Mouse (Mus musculus) G1E (cell line): Measurements from ENCODE around the gene Sun1. TPM values are rescaled to one million over a fixed set of nuclear protein-coding genes. Genes with fewer than 3 reads are reported as not detected.

Experiments used
- ATAC-seq: 2 replicates; pipeline ENCODE4 v1.8.0; 2016; ENCODE audit warnings: mild to moderate bottlenecking; ENCODE audit not compliant: insufficient number of reproducible peaks, poor library complexity, low FRiP score, severe bottlenecking; ENCODE audit errors: extremely low read depth
- DNase-seq: peaks from one replicate; pipeline ENCODE4 v3.0.0; 2012; ENCODE audit warnings: low spot score
- H3K27me3 ChIP-seq: 2 replicates; pipeline ENCODE4 v1.6.1; 2012; ENCODE audit warnings: mild to moderate bottlenecking, low read length, inconsistent platforms; ENCODE audit not compliant: insufficient read depth
- H3K36me3 ChIP-seq: replicated peaks from 2 replicates; pipeline ENCODE3; 2012; ENCODE audit warnings: mild to moderate bottlenecking, inconsistent platforms
- H3K4me1 ChIP-seq: 2 replicates; pipeline ENCODE4 v1.6.1; 2012; ENCODE audit warnings: low read depth, low read length, inconsistent platforms, mixed read lengths; ENCODE audit not compliant: insufficient read depth
- H3K4me3 ChIP-seq: 2 replicates; pipeline ENCODE4 v1.5.1; 2012; ENCODE audit warnings: low read depth, mild to moderate bottlenecking, inconsistent platforms, low read length, moderate library complexity, mixed read lengths
- H3K9me3 ChIP-seq: replicated peaks from 2 replicates; pipeline ENCODE4 v1.6.1; 2012; ENCODE audit warnings: inconsistent platforms
- CTCF ChIP-seq: IDR thresholded peaks from 2 replicates; pipeline ENCODE4 v1.5.1; 2012; ENCODE audit warnings: low read depth, low read length, inconsistent platforms, mixed read lengths
- GATA1 ChIP-seq: IDR thresholded peaks from 2 replicates; pipeline ENCODE4 v1.6.1; 2012; ENCODE audit warnings: borderline replicate concordance, low read length, inconsistent platforms, mixed read lengths
- GATA2 ChIP-seq: IDR thresholded peaks from 2 replicates; pipeline ENCODE4 v1.6.1; 2012; ENCODE audit warnings: low read depth, low read length, inconsistent platforms, borderline replicate concordance
- POLR2AphosphoS5 ChIP-seq: IDR thresholded peaks from 2 replicates; pipeline ENCODE4 v1.6.1; 2012; ENCODE audit warnings: low read depth, low read length, inconsistent platforms; ENCODE audit not compliant: insufficient replicate concordance
- TAL1 ChIP-seq: conservative IDR thresholded peaks from 2 replicates; pipeline ENCODE4 v1.6.1; 2012; ENCODE audit warnings: low read depth, low read length, inconsistent platforms, mixed read lengths
- polyA plus RNA-seq: library from polyadenylated mRNA; stranded (reverse); fragments of >175 nt; gene quantifications from 2 replicates; pipeline ENCODE4 v1.2.3, GENCODE M21; 2012
- total RNA-seq, 2 experiments: library from RNA; stranded (forward) in 1 of 2; stranded (reverse) in 1 of 2; fragments of 200-1000 nt in 1 of 2; fragments of >200 nt in 1 of 2; fragmentation: Nextera tagmentation in 1 of 2; gene quantifications; 2 replicates each; pipeline ENCODE4 v1.2.3; 2014 to 2017

Gene Sun1
- total and polyA plus RNA-seq, 3 experiments = 11.8 to 61.2 (median 45.7) TPM

GRCm38 (mm10) chr5:139203312-139203711 is 2.9 kb downstream of the Sun1 start:
- no peak for TF ChIP-seq POLR2AphosphoS5
- TF ChIP-seq CTCF = no peak
- no peak for TF ChIP-seq TAL1
- no peak for TF ChIP-seq GATA2
- no peak for TF ChIP-seq GATA1
- H3K36me3 ChIP-seq = peaks cover 52% of the 10 kb centered on the region
- H3K27me3 ChIP-seq = no peaks in the 10 kb centered on the region
- H3K9me3 ChIP-seq = no peaks in the 10 kb centered on the region
- ATAC-seq (no peak), DNase-seq (no peak)
- no peak overlapping the region for H3K4me3 ChIP-seq
- peaks cover 87% of the 10 kb centered on the region for H3K4me1 ChIP-seq

GRCm38 (mm10) chr5:139206081-139206480 is 5.6 kb downstream of the Sun1 start:
- peaks cover 80% of the 10 kb centered on the region for H3K36me3 ChIP-seq

GRCm38 (mm10) chr5:139206525-139206924 is 6.1 kb downstream of the Sun1 start:
- H3K36me3 ChIP-seq = peaks cover 83% of the 10 kb centered on the region
- no peak for DNase-seq

More at GRCm38 (mm10) chr5:139206081-139206480, 5.6 kb downstream of the Sun1 start:
- no peak for TF ChIP-seq TAL1
- TF ChIP-seq POLR2AphosphoS5 = no peak
- no peak for TF ChIP-seq CTCF
- no peak for TF ChIP-seq GATA2
- no peak for TF ChIP-seq GATA1
- H3K9me3 ChIP-seq = no peaks in the 10 kb centered on the region
- ATAC-seq = no peak
- H3K27me3 ChIP-seq = no peaks in the 10 kb centered on the region
- H3K4me1 ChIP-seq = peaks cover 81% of the 10 kb centered on the region
- DNase-seq = no peak
- no peak overlapping the region for H3K4me3 ChIP-seq

GRCm38 (mm10) chr5:139208183-139208582 is 7.7 kb downstream of the Sun1 start:
- ATAC-seq (no peak), DNase-seq (no peak)
- TF ChIP-seq POLR2AphosphoS5 = no peak
- no peak for TF ChIP-seq GATA2
- no peak for TF ChIP-seq TAL1
- TF ChIP-seq CTCF = no peak
- TF ChIP-seq GATA1 = no peak
- Histone ChIP-seq H3K4me3 (no peak overlapping the region), H3K9me3 (no peaks in the 10 kb centered on the region), H3K36me3 (peaks cover 93% of the 10 kb centered on the region), H3K27me3 (no peaks in the 10 kb centered on the region), H3K4me1 (peaks cover 62% of the 10 kb centered on the region)

More at GRCm38 (mm10) chr5:139206525-139206924, 6.1 kb downstream of the Sun1 start:
- TF ChIP-seq CTCF (no peak), GATA1 (no peak), POLR2AphosphoS5 (no peak), TAL1 (no peak), GATA2 (no peak)
- no peak for ATAC-seq
- no peaks in the 10 kb centered on the region for H3K9me3 ChIP-seq
- H3K27me3 ChIP-seq = no peaks in the 10 kb centered on the region
- H3K4me3 ChIP-seq = no peak overlapping the region
- peaks cover 78% of the 10 kb centered on the region for H3K4me1 ChIP-seq

- no peaks in the 10 kb centered on the region for H3K27me3 ChIP-seq
- H3K4me3 ChIP-seq = no peak overlapping the region
- no peak for ATAC-seq
- peaks cover 93% of the 10 kb centered on the region for H3K36me3 ChIP-seq
- H3K9me3 ChIP-seq = no peaks in the 10 kb centered on the region
- no peak for DNase-seq
- peaks cover 61% of the 10 kb centered on the region for H3K4me1 ChIP-seq
- TF ChIP-seq CTCF (no peak), GATA2 (no peak), POLR2AphosphoS5 (no peak), GATA1 (no peak), TAL1 (no peak)
These were observed 8.6 kb downstream of the Sun1 start for GRCm38 (mm10) chr5:139208871-139209684.

- no peaks in the 10 kb centered on the region for H3K9me3 ChIP-seq
- peaks cover 58% of the 10 kb centered on the region for H3K4me1 ChIP-seq
- DNase-seq (no peak), ATAC-seq (no peak)
- TF ChIP-seq POLR2AphosphoS5 = no peak
- TF ChIP-seq GATA2 = no peak
- TF ChIP-seq GATA1 = no peak
- no peak for TF ChIP-seq CTCF
- TF ChIP-seq TAL1 = no peak
- peaks cover 94% of the 10 kb centered on the region for H3K36me3 ChIP-seq
- no peaks in the 10 kb centered on the region for H3K27me3 ChIP-seq
- H3K4me3 ChIP-seq = no peak overlapping the region
These were observed 9.2 kb downstream of the Sun1 start for GRCm38 (mm10) chr5:139209685-139210026.
